ENCODE assay signal across 8 mouse cellular contexts in the genomic region with DNA sequence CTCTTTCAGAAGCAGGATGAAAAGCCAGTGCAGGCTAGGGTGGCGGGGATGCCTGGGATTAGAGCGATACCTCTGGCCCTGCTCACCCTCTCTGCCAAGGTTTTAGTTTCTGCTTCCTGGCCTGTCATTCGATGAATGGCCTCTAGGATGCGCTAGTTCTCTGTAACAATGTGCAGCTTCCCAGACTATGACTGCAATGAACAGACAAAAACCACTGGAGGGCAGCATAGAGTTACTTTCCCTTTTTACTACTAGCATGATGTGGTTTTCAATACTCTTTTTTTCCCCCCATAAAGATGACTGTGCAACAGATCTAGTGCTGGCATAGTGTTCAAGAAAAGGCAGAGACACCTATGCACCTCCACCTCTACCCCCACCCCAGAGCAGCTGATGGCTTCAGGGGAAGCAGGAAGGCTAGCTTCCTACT.
DNase-seq lines count a peak whose midpoint lies in the region; ATAC-seq lines count a peak whose summit lies in the region.

No protein-coding gene starts in this region.

- ATAC-seq in embryonic facial prominence, embryonic 12.5 days (ENCODE audit: insufficient number of reproducible peaks, insufficient read depth, low FRiP score, low TSS enrichment): no peak
- ATAC-seq in midbrain, embryonic 14.5 days (ENCODE audit: low FRiP score, low TSS enrichment): peak; percentile 46; the same call in 1 of the 2 replicates

- H3K4me3 ChIP-seq in embryonic facial prominence, embryonic 12.5 days: no peak overlapping the region
- no peak overlapping the region for H3K4me3 ChIP-seq in limb, embryonic 10.5 days
- H3K4me3 ChIP-seq in midbrain, embryonic 14.5 days (replicated peaks; ENCODE audit: low read depth, low read length): no peak overlapping the region

- peaks cover 5% of the 10 kb centered on the region; the same call in 1 of the 2 replicates for H3K4me1 ChIP-seq in embryonic facial prominence, embryonic 12.5 days
- H3K4me1 ChIP-seq in limb, embryonic 10.5 days: peaks cover 12% of the 10 kb centered on the region
- 0 out of 2 replicates have a peak, but pooled peaks cover 5% of the 10 kb centered on the region for H3K4me1 ChIP-seq in midbrain, embryonic 14.5 days (ENCODE audit: control insufficient read depth, insufficient read depth, low read length)

- H3K36me3 ChIP-seq in embryonic facial prominence, embryonic 12.5 days: no peaks in the 10 kb centered on the region
- H3K36me3 ChIP-seq in limb, embryonic 10.5 days: no peaks in the 10 kb centered on the region
- no peaks in the 10 kb centered on the region for H3K36me3 ChIP-seq in midbrain, embryonic 14.5 days (ENCODE audit: control insufficient read depth, insufficient read depth, low read length)

- H3K4me2 ChIP-seq in embryonic facial prominence, embryonic 12.5 days (replicated peaks): 0 out of 2 replicates have a peak overlapping the region, but pooled peaks have one; percentile 11
- no peak overlapping the region for H3K4me2 ChIP-seq in midbrain, embryonic 14.5 days (ENCODE audit: low read length)

- 10% methylated on average over 4 of the region's 4 CpGs for WGBS in embryonic facial prominence, embryonic 12.5 days
- WGBS in limb, embryonic 10.5 days: 9% methylated on average over 4 of the region's 4 CpGs
- WGBS in midbrain, embryonic 14.5 days: 8% methylated on average over 4 of the region's 4 CpGs

- no peak overlapping the region for H3K9ac ChIP-seq in embryonic facial prominence, embryonic 12.5 days
- H3K9ac ChIP-seq in midbrain, embryonic 14.5 days (replicated peaks; ENCODE audit: low read length): no peak overlapping the region

- H3K27me3 ChIP-seq in embryonic facial prominence, embryonic 12.5 days: peaks cover 16% of the 10 kb centered on the region
- H3K27me3 ChIP-seq in limb, embryonic 10.5 days (ENCODE audit: low read depth, poor library complexity, severe bottlenecking): peaks cover 35% of the 10 kb centered on the region
- no peaks in the 10 kb centered on the region for H3K27me3 ChIP-seq in midbrain, embryonic 14.5 days (ENCODE audit: control insufficient read depth, insufficient read depth, low read length)

- DNase-seq in 3134 (ENCODE audit: extremely low read depth, insufficient read length, low spot score): peak; percentile 55
- DNase-seq in adrenal gland, postnatal 14 days: peak; percentile 82
- DNase-seq in heart, adult 18-20 months: peak; percentile 81 to 89
- DNase-seq in kidney, adult 18-20 months: peak; percentile 76
- peak; percentile 78 for DNase-seq in limb, embryonic 10.5 days (ENCODE audit: low spot score)
- peak; percentile 95 for DNase-seq in midbrain, embryonic 14.5 days
- DNase-seq in spleen, adult 12 weeks (ENCODE audit: low spot score): peak; percentile 46

- no peak overlapping the region for H3K27ac ChIP-seq in embryonic facial prominence, embryonic 12.5 days
- H3K27ac ChIP-seq in limb, embryonic 10.5 days: no peak overlapping the region
- H3K27ac ChIP-seq in midbrain, embryonic 14.5 days (replicated peaks; ENCODE audit: low read depth, low read length): no peak overlapping the region

- H3K9me3 ChIP-seq in embryonic facial prominence, embryonic 12.5 days: no peaks in the 10 kb centered on the region
- no peaks in the 10 kb centered on the region for H3K9me3 ChIP-seq in limb, embryonic 10.5 days (replicated peaks)
- no peaks in the 10 kb centered on the region for H3K9me3 ChIP-seq in midbrain, embryonic 14.5 days (ENCODE audit: control insufficient read depth, low read length)
